Mouse (Mus musculus) kidney, adult 2 months (tissue): Measurements from ENCODE around the gene Nfyc. TPM values are rescaled to one million over a fixed set of nuclear protein-coding genes. Genes with fewer than 3 reads are reported as not detected.
A peak's percentile ranks its signal among the peaks of the same experiment; 100 is the strongest.

ENCODE experiments used
- DNase-seq: peaks from one replicate; pipeline ENCODE4 v3.0.0; 2021
- H3K27ac ChIP-seq: fragments of 200-500 bp; 2 replicates; pipeline ENCODE4 v1.5.1; 2012; ENCODE audit warnings: low read depth, low read length, control low read depth, inconsistent platforms; ENCODE audit not compliant: insufficient read depth
- H3K27me3 ChIP-seq: fragments of 200-500 bp; replicated peaks from 2 replicates; pipeline ENCODE4 v1.6.1; 2012; ENCODE audit warnings: mild to moderate bottlenecking, moderate library complexity, low read length, inconsistent platforms; ENCODE audit not compliant: control insufficient read depth, insufficient read depth
- H3K36me3 ChIP-seq: fragments of 200-500 bp; 2 replicates; pipeline ENCODE4 v1.6.1; 2012; ENCODE audit warnings: mild to moderate bottlenecking, moderate library complexity, low read length, inconsistent platforms; ENCODE audit not compliant: control insufficient read depth, insufficient read depth
- H3K4me1 ChIP-seq: fragments of 200-500 bp; 2 replicates; pipeline ENCODE4 v1.6.1; 2011; ENCODE audit warnings: low read length; ENCODE audit not compliant: control insufficient read depth, insufficient read depth
- H3K4me3 ChIP-seq: fragments of 200-500 bp; 2 replicates; pipeline ENCODE4 v1.5.1; 2011; ENCODE audit warnings: mild to moderate bottlenecking, low read depth, low read length, control low read depth; ENCODE audit not compliant: insufficient read depth
- CTCF ChIP-seq: fragments of 200-500 bp; conservative IDR thresholded peaks from 2 replicates; pipeline ENCODE4 v1.5.1; 2011; ENCODE audit warnings: low read depth, mild to moderate bottlenecking, control low read depth, low read length, moderate library complexity, mixed read lengths; ENCODE audit not compliant: insufficient read depth, insufficient read length
- POLR2A ChIP-seq: fragments of 200-500 bp; IDR thresholded peaks from one replicate; pipeline ENCODE4 v1.6.1; 2011; ENCODE audit warnings: low read depth, low read length, control low read depth
- WGBS: fragments of 180-500 bp; shearing (Covaris S2); methylation state at CpG from one replicate; pipeline ENCODE4 v1.1.7; 2018; 5-methylcytosine and 5-hydroxymethylcytosine counted together
- polyA plus RNA-seq: library from polyadenylated mRNA; depleted of rRNA; stranded (reverse); fragments of >200 nt; gene quantifications from 2 replicates; pipeline ENCODE4 v1.2.3, GENCODE M21; 2012

The Nfyc gene
- polyA plus RNA-seq, 1 experiment = 218 TPM

GRCm38 (mm10) chr4:120825577-120826326, 5.6 kb downstream of the Nfyc start:
- WGBS = 0% methylated on average over 54 of the region's 55 CpGs

DNA sequence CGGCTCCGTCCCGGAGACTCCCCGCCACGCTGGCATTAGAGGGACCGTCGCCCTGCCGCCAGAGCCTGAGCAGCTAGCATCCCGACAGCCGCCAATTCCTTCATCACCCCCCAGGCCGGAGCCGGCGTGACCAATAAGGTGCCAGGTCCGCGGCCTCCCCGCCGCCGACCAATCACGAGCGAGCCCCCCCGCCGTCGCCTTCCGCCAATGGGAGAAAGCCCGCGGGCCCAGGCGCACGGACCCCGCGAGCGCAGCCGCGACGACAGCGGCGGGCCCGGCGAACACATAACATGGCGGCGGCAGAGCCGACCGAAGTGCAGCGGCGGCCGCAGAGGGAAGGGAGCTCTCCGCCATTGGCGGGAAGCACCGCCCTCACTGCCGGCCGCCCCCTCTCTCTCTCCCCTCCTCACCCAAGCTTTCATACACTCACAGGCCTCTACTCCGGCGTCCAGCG, 6.2 kb downstream of the Nfyc start:
- 1% methylated on average over 41 of the region's 53 CpGs for WGBS

More at GRCm38 (mm10) chr4:120825577-120826326, 5.6 kb downstream of the Nfyc start:
- H3K4me3 ChIP-seq = peak overlapping the region; percentile 90
- H3K27ac ChIP-seq = peak overlapping the region; percentile 98
- peaks cover 23% of the 10 kb centered on the region for H3K4me1 ChIP-seq
- no peaks in the 10 kb centered on the region for H3K36me3 ChIP-seq
- H3K27me3 ChIP-seq = no peaks in the 10 kb centered on the region
- TF ChIP-seq CTCF (no peak), POLR2A (peak; percentile 43)
- DNase-seq = peak; percentile 99

DNA sequence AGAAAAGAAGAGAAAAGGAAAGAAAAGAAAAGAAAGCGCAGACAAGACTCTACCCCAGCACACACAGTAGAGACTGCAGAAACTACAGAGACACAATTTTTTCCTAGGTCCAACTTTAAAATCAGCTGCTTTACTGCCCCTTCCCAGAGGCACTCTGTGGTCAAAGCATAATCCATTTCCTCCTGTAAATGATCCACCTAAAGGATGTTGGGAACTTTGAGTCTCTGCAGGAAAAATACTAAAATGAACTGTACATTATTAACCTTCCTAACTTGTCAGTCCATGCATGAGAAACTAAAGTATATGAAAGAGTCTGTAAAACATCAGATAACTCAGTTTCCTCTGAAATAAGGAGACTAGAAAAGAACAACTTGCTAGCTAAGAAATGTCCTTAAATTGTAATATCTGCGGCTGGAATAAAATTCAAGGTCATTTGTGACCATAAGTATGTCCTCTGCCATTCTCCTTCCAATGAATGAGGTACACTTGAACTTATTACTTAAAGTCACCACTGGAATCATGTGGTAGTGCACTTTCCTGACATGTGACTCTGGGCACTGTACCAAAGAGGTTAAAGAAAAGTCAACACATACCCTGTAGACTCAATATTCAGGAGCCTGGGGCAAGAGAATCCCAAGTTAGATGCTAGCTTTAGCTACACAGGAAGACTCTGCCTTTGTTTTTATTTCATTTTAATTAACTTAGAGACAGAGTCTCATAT, 9.0 kb downstream of the Nfyc start:
- H3K36me3 ChIP-seq = no peaks in the 10 kb centered on the region
- no peak for TF ChIP-seq CTCF
- TF ChIP-seq POLR2A = no peak
- no peak overlapping the region for H3K4me3 ChIP-seq
- no peaks in the 10 kb centered on the region for H3K27me3 ChIP-seq
- H3K4me1 ChIP-seq = peaks cover 42% of the 10 kb centered on the region
- WGBS = 50% methylated on average over 2 of the region's 2 CpGs
- DNase-seq = peak; percentile 80
- peak overlapping the region; percentile 87 for H3K27ac ChIP-seq

More for the DNA sequence above, 6.2 kb downstream of the Nfyc start:
- Histone ChIP-seq H3K27ac (peak overlapping the region; percentile 98), H3K27me3 (no peaks in the 10 kb centered on the region), H3K4me1 (peaks cover 27% of the 10 kb centered on the region), H3K4me3 (peak overlapping the region; percentile 90), H3K36me3 (no peaks in the 10 kb centered on the region)
- peak; percentile 30 for TF ChIP-seq POLR2A
- TF ChIP-seq CTCF = no peak
- DNase-seq = peak; percentile 98

DNA sequence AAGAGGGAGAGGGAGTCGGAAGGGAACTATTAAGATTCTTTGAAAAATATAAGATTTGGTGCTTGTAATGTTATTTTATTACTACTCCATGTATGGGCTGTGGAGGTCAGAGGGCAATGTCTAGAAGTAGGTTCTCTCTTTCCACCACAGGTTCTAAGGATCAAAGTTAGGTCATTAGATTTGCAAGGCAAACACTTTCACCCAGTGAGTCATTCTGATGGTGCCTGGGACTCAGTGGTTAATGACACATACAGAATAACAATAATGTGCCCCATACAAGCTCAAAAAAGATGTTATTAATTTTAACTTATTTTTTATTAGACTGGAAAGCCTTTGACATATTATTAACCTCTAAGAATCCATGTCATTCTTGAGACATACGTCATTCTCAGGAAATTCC, 11.5 kb downstream of the Nfyc start:
- no peak for TF ChIP-seq CTCF
- TF ChIP-seq POLR2A = no peak
- Histone ChIP-seq H3K4me1 (peaks cover 50% of the 10 kb centered on the region), H3K27ac (peak overlapping the region; percentile 45), H3K27me3 (no peaks in the 10 kb centered on the region), H3K36me3 (no peaks in the 10 kb centered on the region), H3K4me3 (no peak overlapping the region)
- no peak for DNase-seq
- WGBS = 82% methylated on average over 2 of the region's 2 CpGs

- 0 out of 2 replicates have a peak overlapping the region, but pooled peaks have one; percentile 45 for H3K27ac ChIP-seq
- TF ChIP-seq CTCF = no peak
- TF ChIP-seq POLR2A = no peak
- H3K36me3 ChIP-seq = no peaks in the 10 kb centered on the region
- no peak overlapping the region for H3K4me3 ChIP-seq
- H3K27me3 ChIP-seq = no peaks in the 10 kb centered on the region
- no peak for DNase-seq
- H3K4me1 ChIP-seq = peaks cover 50% of the 10 kb centered on the region
- 29% methylated on average over 1 of the region's 1 CpGs for WGBS
Observed at GRCm38 (mm10) chr4:120819296-120819695, 12.1 kb downstream of the Nfyc start.

DNA sequence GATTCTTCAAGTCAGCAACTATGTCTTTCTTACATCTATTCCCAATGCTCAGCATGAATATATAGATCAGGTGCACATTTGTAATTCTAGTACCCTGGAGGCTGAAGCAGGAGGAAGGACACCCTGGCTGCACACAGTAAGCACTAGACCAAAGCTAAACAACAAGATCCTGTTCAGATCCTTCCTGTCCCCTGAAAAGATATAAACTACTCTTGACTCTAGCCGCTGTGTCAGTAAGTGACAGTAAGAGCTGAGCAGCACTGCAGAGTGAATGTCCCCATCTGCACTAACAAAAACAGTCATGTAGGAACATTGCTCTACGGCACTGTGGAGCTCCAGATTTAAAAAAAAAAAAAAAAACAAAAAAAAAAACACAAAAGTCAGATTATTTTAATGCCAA, 13.4 kb downstream of the Nfyc start:
- Histone ChIP-seq H3K36me3 (no peaks in the 10 kb centered on the region), H3K27me3 (no peaks in the 10 kb centered on the region), H3K4me3 (no peak overlapping the region), H3K27ac (peak overlapping the region; percentile 46), H3K4me1 (peaks cover 36% of the 10 kb centered on the region)
- DNase-seq = no peak
- WGBS = 30% methylated on average over 2 of the region's 2 CpGs
- TF ChIP-seq POLR2A (no peak), CTCF (no peak)
